Mouse (Mus musculus): ENCODE results near the gene 2310033P09Rik. TPM values are rescaled to one million over a fixed set of nuclear protein-coding genes. Genes with fewer than 3 reads are reported as not detected.

Gene 2310033P09Rik
- polyA plus RNA-seq, 1 experiment from 2014 or later = 36.6 TPM

- Histone ChIP-seq H3K9ac (ENCODE audit: low read length) (no peak overlapping the region), H3K4me2 (ENCODE audit: low read depth, low read length, severe bottlenecking) (no peak overlapping the region), H3K27me3 (ENCODE audit: control insufficient read depth, insufficient read depth, low read length) (no peaks in the 10 kb centered on the region), H3K36me3 (ENCODE audit: control insufficient read depth, insufficient read depth, low read length) (no peaks in the 10 kb centered on the region; the same call in 1 of the 2 replicates), H3K4me3 (ENCODE audit: low read depth, low read length) (no peak overlapping the region), H3K9me3 (ENCODE audit: control insufficient read depth, low read length) (no peaks in the 10 kb centered on the region), H3K27ac (ENCODE audit: low read depth, low read length) (no peak overlapping the region), H3K4me1 (replicated peaks; ENCODE audit: control insufficient read depth, insufficient read depth, low read length) (no peaks in the 10 kb centered on the region)
- no peak for DNase-seq (ENCODE audit: low spot score)
- ATAC-seq (replicated peaks; ENCODE audit: low FRiP score) = no peak
Observed at GRCm38 (mm10) chr11:59219064-59219463, 10.9 kb downstream of the 2310033P09Rik start.

GRCm38 (mm10) chr11:59221604-59222003 is 13.5 kb downstream of the 2310033P09Rik start:
- Histone ChIP-seq H3K36me3 (ENCODE audit: control insufficient read depth, insufficient read depth, low read length) (no peaks in the 10 kb centered on the region; the same call in 1 of the 2 replicates), H3K4me1 (replicated peaks; ENCODE audit: control insufficient read depth, insufficient read depth, low read length) (peaks cover 5% of the 10 kb centered on the region), H3K4me3 (ENCODE audit: low read depth, low read length) (no peak overlapping the region), H3K9me3 (ENCODE audit: control insufficient read depth, low read length) (no peaks in the 10 kb centered on the region), H3K27me3 (ENCODE audit: control insufficient read depth, insufficient read depth, low read length) (no peaks in the 10 kb centered on the region), H3K9ac (ENCODE audit: low read length) (no peak overlapping the region), H3K27ac (ENCODE audit: low read depth, low read length) (no peak overlapping the region), H3K4me2 (ENCODE audit: low read depth, low read length, severe bottlenecking) (no peak overlapping the region)
- no peak for DNase-seq (ENCODE audit: low spot score)
- ATAC-seq (replicated peaks; ENCODE audit: low FRiP score) = no peak

DNA sequence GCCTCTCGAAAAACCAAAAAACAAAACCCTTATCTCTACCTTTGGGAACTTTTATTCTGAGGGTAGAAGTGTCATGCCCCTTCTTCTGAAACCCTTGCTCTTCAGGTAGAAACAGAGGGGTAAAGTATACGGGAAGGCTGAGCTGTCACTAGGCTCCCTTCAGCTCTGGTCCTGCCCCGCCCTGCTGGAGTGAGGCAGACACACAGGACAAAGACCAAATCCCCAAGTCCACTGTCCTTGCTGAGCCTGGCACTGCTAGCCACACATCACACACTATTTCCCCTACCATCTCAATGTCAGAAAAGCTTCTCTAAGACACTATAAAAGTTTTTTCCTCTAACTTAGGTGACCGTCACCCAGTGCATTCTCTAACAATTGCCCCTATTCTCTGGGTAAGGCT is 14.2 kb downstream of the 2310033P09Rik start:
- Histone ChIP-seq H3K27me3 (ENCODE audit: control insufficient read depth, insufficient read depth, low read length) (no peaks in the 10 kb centered on the region), H3K9me3 (ENCODE audit: control insufficient read depth, low read length) (no peaks in the 10 kb centered on the region), H3K27ac (ENCODE audit: low read depth, low read length) (no peak overlapping the region), H3K4me2 (ENCODE audit: low read depth, low read length, severe bottlenecking) (no peak overlapping the region), H3K36me3 (ENCODE audit: control insufficient read depth, insufficient read depth, low read length) (no peaks in the 10 kb centered on the region; the same call in 1 of the 2 replicates), H3K4me1 (replicated peaks; ENCODE audit: control insufficient read depth, insufficient read depth, low read length) (peaks cover 8% of the 10 kb centered on the region), H3K4me3 (ENCODE audit: low read depth, low read length) (no peak overlapping the region), H3K9ac (ENCODE audit: low read length) (no peak overlapping the region)
- ATAC-seq (replicated peaks; ENCODE audit: low FRiP score) (no peak), DNase-seq (ENCODE audit: low spot score) (no peak)
- WGBS = 88% methylated on average over 4 of the region's 4 CpGs

DNA sequence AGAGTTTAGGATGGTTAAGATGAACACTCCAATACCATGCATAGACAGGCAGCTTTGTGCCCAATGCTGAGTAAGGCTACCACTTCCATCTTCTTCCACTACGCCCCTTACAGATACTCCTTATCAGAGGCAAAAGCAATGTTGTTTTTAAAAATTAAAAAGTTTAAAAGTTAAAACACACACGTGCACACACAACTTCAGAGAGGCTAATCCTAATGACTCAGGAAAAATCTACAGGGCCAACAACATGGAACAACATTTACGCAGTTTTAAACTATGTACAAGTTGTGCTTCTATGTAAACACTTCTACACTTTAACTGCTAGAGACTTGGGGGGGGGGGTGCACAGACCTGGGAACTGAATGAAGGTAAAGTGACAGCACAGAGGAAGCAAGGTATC is 15.9 kb downstream of the 2310033P09Rik start:
- no peak overlapping the region for H3K27ac ChIP-seq (ENCODE audit: low read depth, low read length)
- peaks cover 10% of the 10 kb centered on the region for H3K4me1 ChIP-seq (replicated peaks; ENCODE audit: control insufficient read depth, insufficient read depth, low read length)
- no peak overlapping the region for H3K4me2 ChIP-seq (ENCODE audit: low read depth, low read length, severe bottlenecking)
- no peaks in the 10 kb centered on the region for H3K9me3 ChIP-seq (ENCODE audit: control insufficient read depth, low read length)
- WGBS = 84% methylated on average over 3 of the region's 3 CpGs
- no peaks in the 10 kb centered on the region; the same call in 1 of the 2 replicates for H3K36me3 ChIP-seq (ENCODE audit: control insufficient read depth, insufficient read depth, low read length)
- DNase-seq (ENCODE audit: low spot score) (no peak), ATAC-seq (replicated peaks; ENCODE audit: low FRiP score) (no peak)
- no peaks in the 10 kb centered on the region for H3K27me3 ChIP-seq (ENCODE audit: control insufficient read depth, insufficient read depth, low read length)
- no peak overlapping the region for H3K9ac ChIP-seq (ENCODE audit: low read length)
- no peak overlapping the region for H3K4me3 ChIP-seq (ENCODE audit: low read depth, low read length)

GRCm38 (mm10) chr11:59224470-59224869 is 16.3 kb downstream of the 2310033P09Rik start:
- Histone ChIP-seq H3K4me2 (ENCODE audit: low read depth, low read length, severe bottlenecking) (no peak overlapping the region), H3K9me3 (ENCODE audit: control insufficient read depth, low read length) (no peaks in the 10 kb centered on the region), H3K9ac (ENCODE audit: low read length) (no peak overlapping the region), H3K4me1 (replicated peaks; ENCODE audit: control insufficient read depth, insufficient read depth, low read length) (peaks cover 10% of the 10 kb centered on the region), H3K27ac (ENCODE audit: low read depth, low read length) (no peak overlapping the region), H3K4me3 (ENCODE audit: low read depth, low read length) (no peak overlapping the region), H3K36me3 (ENCODE audit: control insufficient read depth, insufficient read depth, low read length) (no peaks in the 10 kb centered on the region; the same call in 1 of the 2 replicates), H3K27me3 (ENCODE audit: control insufficient read depth, insufficient read depth, low read length) (no peaks in the 10 kb centered on the region)
- no peak for ATAC-seq (replicated peaks; ENCODE audit: low FRiP score)
- 92% methylated on average over 2 of the region's 2 CpGs for WGBS
- DNase-seq (ENCODE audit: low spot score) = no peak

DNA sequence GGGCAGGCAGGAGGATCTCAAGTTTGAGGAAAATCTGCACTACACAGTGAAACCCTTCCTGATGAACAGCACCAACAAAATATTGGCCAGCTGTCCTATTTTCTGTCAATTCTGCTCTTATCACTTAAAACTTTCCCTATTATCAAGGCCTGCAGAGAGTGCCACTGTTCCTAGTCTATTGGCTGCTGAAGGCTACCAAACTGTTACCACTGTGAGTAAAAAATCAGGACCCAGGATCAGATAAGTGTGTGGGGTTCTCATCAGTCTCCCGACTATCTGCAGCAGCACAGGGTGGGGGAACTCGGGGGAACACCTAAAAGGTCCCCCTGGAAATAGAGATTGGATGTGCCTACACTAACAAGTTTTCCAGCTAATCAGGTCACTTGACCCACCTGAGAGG is 17.0 kb downstream of the 2310033P09Rik start:
- H3K9ac ChIP-seq (ENCODE audit: low read length) = no peak overlapping the region
- ATAC-seq (replicated peaks; ENCODE audit: low FRiP score) (no peak), DNase-seq (ENCODE audit: low spot score) (no peak)
- WGBS = 81% methylated on average over 2 of the region's 2 CpGs
- no peaks in the 10 kb centered on the region; the same call in 1 of the 2 replicates for H3K36me3 ChIP-seq (ENCODE audit: control insufficient read depth, insufficient read depth, low read length)
- H3K4me3 ChIP-seq (ENCODE audit: low read depth, low read length) = no peak overlapping the region
- no peak overlapping the region for H3K4me2 ChIP-seq (ENCODE audit: low read depth, low read length, severe bottlenecking)
- peaks cover 10% of the 10 kb centered on the region for H3K4me1 ChIP-seq (replicated peaks; ENCODE audit: control insufficient read depth, insufficient read depth, low read length)
- no peaks in the 10 kb centered on the region for H3K9me3 ChIP-seq (ENCODE audit: control insufficient read depth, low read length)
- no peaks in the 10 kb centered on the region for H3K27me3 ChIP-seq (ENCODE audit: control insufficient read depth, insufficient read depth, low read length)
- no peak overlapping the region for H3K27ac ChIP-seq (ENCODE audit: low read depth, low read length)

- 72% methylated on average over 3 of the region's 3 CpGs for WGBS
- ATAC-seq (replicated peaks; ENCODE audit: low FRiP score) (no peak), DNase-seq (ENCODE audit: low spot score) (no peak)
- Histone ChIP-seq H3K4me3 (ENCODE audit: low read depth, low read length) (peak overlapping the region; percentile 100), H3K27me3 (ENCODE audit: control insufficient read depth, insufficient read depth, low read length) (no peaks in the 10 kb centered on the region), H3K9me3 (ENCODE audit: control insufficient read depth, low read length) (no peaks in the 10 kb centered on the region), H3K36me3 (ENCODE audit: control insufficient read depth, insufficient read depth, low read length) (no peaks in the 10 kb centered on the region), H3K4me1 (replicated peaks; ENCODE audit: control insufficient read depth, insufficient read depth, low read length) (peaks cover 10% of the 10 kb centered on the region), H3K9ac (ENCODE audit: low read length) (no peak overlapping the region; the same call in 1 of the 2 replicates), H3K4me2 (ENCODE audit: low read depth, low read length, severe bottlenecking) (peak overlapping the region; percentile 89; the same call in 1 of the 2 replicates), H3K27ac (ENCODE audit: low read depth, low read length) (no peak overlapping the region)
Observed at GRCm38 (mm10) chr11:59226251-59226650, 18.1 kb downstream of the 2310033P09Rik start.

- Histone ChIP-seq H3K27ac (ENCODE audit: low read depth, low read length) (0 out of 2 replicates have a peak overlapping the region, but pooled peaks have one; percentile 89), H3K4me2 (ENCODE audit: low read depth, low read length, severe bottlenecking) (peak overlapping the region; percentile 89), H3K36me3 (ENCODE audit: control insufficient read depth, insufficient read depth, low read length) (no peaks in the 10 kb centered on the region), H3K4me1 (replicated peaks; ENCODE audit: control insufficient read depth, insufficient read depth, low read length) (peaks cover 10% of the 10 kb centered on the region), H3K9me3 (ENCODE audit: control insufficient read depth, low read length) (no peaks in the 10 kb centered on the region), H3K27me3 (ENCODE audit: control insufficient read depth, insufficient read depth, low read length) (no peaks in the 10 kb centered on the region), H3K4me3 (ENCODE audit: low read depth, low read length) (peak overlapping the region; percentile 100), H3K9ac (ENCODE audit: low read length) (peak overlapping the region; percentile 98)
- DNase-seq (ENCODE audit: low spot score) (no peak), ATAC-seq (replicated peaks; ENCODE audit: low FRiP score) (no peak)
- whole genome bisulfite sequencing = 7% methylated on average over 21 of the region's 21 CpGs
Observed at GRCm38 (mm10) chr11:59226787-59227603, 18.9 kb downstream of the 2310033P09Rik start.
